ENCODE assay signal across 25 mouse cellular contexts in genomic region chr13:60189923-60190322, GRCm38 (mm10). TPM values are rescaled to one million over a fixed set of nuclear protein-coding genes. Genes with fewer than 3 reads are reported as not detected.
DNase-seq lines count a peak whose midpoint lies in the region; ATAC-seq and TF ChIP-seq lines count a peak whose summit lies in the region.
"Had no signal": no experiment of that assay in that cellular context is flagged by ENCODE, and none has a peak within 500 bp of the region (broad histone marks: within the 10 kb centered on the region; RNA-seq: fewer than 3 reads in every experiment).

No protein-coding gene starts in this region.

- DNase-seq in embryo, embryonic 10.5 days (ENCODE audit: low spot score), result peak; percentile 14
- no peak for DNase-seq in embryo, embryonic 9.5 days (ENCODE audit: extremely low spot score)
- DNase-seq in heart, adult 11 months, result peak; percentile 69
- DNase-seq in heart, postnatal 14 days, result no peak
- no peak for DNase-seq in heart, postnatal 0 days (ENCODE audit: low spot score)
- no peak for DNase-seq in heart, postnatal 36 days
- DNase-seq: adrenal gland, adult 8-10 months; adrenal gland, postnatal 25 days; cerebellum, adult 11-12 months; cerebellum, adult 8-10 months; cerebellum, postnatal 10 days; cerebellum, postnatal 36 days; gastrocnemius, postnatal 25 days; heart, adult 2 months had no signal

- intact Hi-C loops in heart, postnatal 14 days (cut with DNase I), result no loop called here
- intact Hi-C loops in heart, postnatal 36 days (cut with DNase I), result no loop called here

- TF ChIP-seq EP300 in heart, postnatal 0 days (IDR thresholded peaks at IDR 0.05; ENCODE audit: low read depth), result no peak

- TF ChIP-seq POLR2A in myocyte (IDR thresholded peaks at IDR 0.05; ENCODE audit: insufficient read length, low read depth), result no peak

- H3K4me2 ChIP-seq in heart, postnatal 0 days (ENCODE audit: low read depth, low read length), result peak overlapping the region; percentile 24; the same call in 1 of the 2 replicates
- no peak overlapping the region for H3K4me2 ChIP-seq in myocyte (ENCODE audit: low read depth)
- H3K4me2 ChIP-seq: embryonic facial prominence, embryonic 12.5 days; forebrain, embryonic 12.5 days; forebrain, embryonic 15.5 days; heart, embryonic 11.5 days; hindbrain, embryonic 12.5 days; hindbrain, embryonic 15.5 days had no signal

- no peak overlapping the region for H3ac ChIP-seq in myocyte (ENCODE audit: control insufficient read depth, insufficient read length)

- no peaks in the 10 kb centered on the region for H3K79me2 ChIP-seq in myocyte (ENCODE audit: control insufficient read depth, insufficient read depth)

- WGBS in heart, postnatal 0 days, result 38% methylated on average over 10 of the region's 10 CpGs

- H3K9me3 ChIP-seq in heart, postnatal 0 days (replicated peaks; ENCODE audit: control insufficient read depth, low read length), result no peaks in the 10 kb centered on the region
- H3K9me3 ChIP-seq: embryonic facial prominence, embryonic 12.5 days; forebrain, embryonic 12.5 days; forebrain, embryonic 15.5 days; hindbrain, embryonic 12.5 days; hindbrain, embryonic 15.5 days had no signal

- no peak overlapping the region for H3K27ac ChIP-seq in heart, postnatal 0 days (ENCODE audit: low read depth)
- H3K27ac ChIP-seq: embryonic facial prominence, embryonic 12.5 days; forebrain, embryonic 12.5 days; forebrain, embryonic 15.5 days; heart, adult 2 months; hindbrain, embryonic 12.5 days; hindbrain, embryonic 15.5 days had no signal

- H3K4me1 ChIP-seq in heart, postnatal 0 days (ENCODE audit: control insufficient read depth, insufficient read depth), result no peaks in the 10 kb centered on the region
- H3K4me1 ChIP-seq: forebrain, embryonic 12.5 days; forebrain, embryonic 15.5 days; hindbrain, embryonic 12.5 days; hindbrain, embryonic 15.5 days had no signal

- H3K36me3 ChIP-seq in heart, postnatal 0 days (replicated peaks; ENCODE audit: control insufficient read depth, insufficient read depth, low read length), result no peaks in the 10 kb centered on the region
- H3K36me3 ChIP-seq in myocyte (ENCODE audit: control insufficient read depth, insufficient read depth), result no peaks in the 10 kb centered on the region
- H3K36me3 ChIP-seq: embryonic facial prominence, embryonic 12.5 days; forebrain, embryonic 12.5 days; forebrain, embryonic 15.5 days; hindbrain, embryonic 12.5 days; hindbrain, embryonic 15.5 days had no signal

- ATAC-seq in heart, postnatal 0 days (ENCODE audit: insufficient read depth, low read depth), result no peak
- ATAC-seq: activated CD4-positive, CD25-positive, alpha-beta regulatory T cell, adult 4 months; forebrain, embryonic 15.5 days; intestine, postnatal 0 days had no signal

- H3K9ac ChIP-seq in heart, postnatal 0 days (replicated peaks; ENCODE audit: low read depth, low read length), result no peak overlapping the region
- H3K9ac ChIP-seq: embryonic facial prominence, embryonic 12.5 days; forebrain, embryonic 12.5 days; forebrain, embryonic 15.5 days; hindbrain, embryonic 12.5 days; hindbrain, embryonic 15.5 days had no signal

- H3K27me3 ChIP-seq in heart, postnatal 0 days (ENCODE audit: control insufficient read depth, insufficient read depth, low read length), result no peaks in the 10 kb centered on the region
- H3K27me3 ChIP-seq in myocyte (ENCODE audit: control insufficient read depth, insufficient read depth, insufficient read length), result no peaks in the 10 kb centered on the region
- H3K27me3 ChIP-seq: embryonic facial prominence, embryonic 12.5 days; forebrain, embryonic 12.5 days; forebrain, embryonic 15.5 days; hindbrain, embryonic 12.5 days; hindbrain, embryonic 15.5 days had no signal

- no peak overlapping the region for H3K4me3 ChIP-seq in heart, postnatal 0 days (ENCODE audit: low read depth, low read length)
- no peak overlapping the region for H3K4me3 ChIP-seq in myocyte
- H3K4me3 ChIP-seq: embryonic facial prominence, embryonic 12.5 days; erythroblast, embryonic 14.5 days; forebrain, embryonic 12.5 days; forebrain, embryonic 15.5 days; heart, adult 2 months; hindbrain, embryonic 12.5 days; hindbrain, embryonic 15.5 days had no signal

- no peak for TF ChIP-seq CTCF in heart, postnatal 0 days (IDR thresholded peaks at IDR 0.05; ENCODE audit: low read depth)

TF ChIP-seq in myocyte, 11 proteins besides CTCF, POLR2A, EP300 and RAD21:
- TF ChIP-seq MYOD1 (IDR thresholded peaks at IDR 0.05; ENCODE audit: control insufficient read depth in 1 of 3, insufficient read length in 2 of 3, low read depth in 2 of 3) (peak in 2 of 3 experiments; percentile 79 to 88), TCF3 (IDR thresholded peaks at IDR 0.05; ENCODE audit: insufficient read length, low read depth) (no peak)
TF ChIP-seq in myocyte: peak in this region for 1.

RNA-seq across cellular contexts. Expression of gene Gas1, which starts 12.8 kb away (rescaled TPM):
- 10 to 100 TPM; 56.7 to 60.4 TPM for total RNA-seq in heart, postnatal 14 days (2021)
- total RNA-seq in heart, postnatal 0 days (2014; rRNA removed; ENCODE audit: low replicate concordance), result 85.9 and 116 TPM in 2 replicates
- 20.3 and 24.9 TPM in 2 replicates for polyA plus RNA-seq in heart, postnatal 0 days (2015; fragmentation: Nextera tagmentation; extraction: Ambion mirVana)
- total RNA-seq in heart, postnatal 36 days (2021), result 10 to 100 TPM; 30.8 to 35.8 TPM
- polyA plus RNA-seq in myocyte (2012; fragmentation: generic; extraction: Trizol), result 25.7 TPM
- total RNA-seq: hematopoietic stem cell, adult 5-6 weeks had no signal
- polyA plus RNA-seq: activated CD4-positive, CD25-positive, alpha-beta regulatory T cell, adult 4 months; erythroblast, embryonic 14.5 days had no signal

Comparison
In these comparisons a context has a peak if more than half of its experiments do, and no peak if none do; other contexts are left out.
1. DNase-seq: peak in embryo, embryonic 10.5 days (single experiment) and heart, adult 11 months (single experiment); none in embryo, embryonic 9.5 days (single experiment), heart, postnatal 14 days (0 of 2), heart, postnatal 0 days (single experiment) and heart, postnatal 36 days (0 of 2).